Mouse (Mus musculus) neural tube, embryonic 14.5 days (tissue): ENCODE data around the gene Fgfr1op. TPM values are rescaled to one million over a fixed set of nuclear protein-coding genes. Genes with fewer than 3 reads are reported as not detected.

ENCODE experiments used
- ATAC-seq: fragments of 200-750 bp; cut with Nextera tagmentation; 2 replicates; pipeline ENCODE4 v1.8.0; 2017; ENCODE audit warnings: low read depth, mild to moderate bottlenecking, moderate TSS enrichment, moderate library complexity
- H3K27ac ChIP-seq: fragments of 300-500 bp; sonication (generic); 2 replicates; pipeline ENCODE4 v1.5.1; 2014; ENCODE audit warnings: low read depth, mild to moderate bottlenecking, control low read depth, low read length, moderate library complexity, mixed read lengths
- H3K27me3 ChIP-seq: fragments of 300-500 bp; sonication (generic); 2 replicates; pipeline ENCODE4 v1.6.1; 2014; ENCODE audit warnings: low read length; ENCODE audit not compliant: control insufficient read depth, insufficient read depth
- H3K36me3 ChIP-seq: fragments of 300-500 bp; sonication (generic); 2 replicates; pipeline ENCODE4 v1.6.1; 2014; ENCODE audit warnings: low read length, mixed read lengths; ENCODE audit not compliant: control insufficient read depth, insufficient read depth
- H3K4me1 ChIP-seq: fragments of 300-500 bp; sonication (generic); 2 replicates; pipeline ENCODE4 v1.6.1; 2014; ENCODE audit warnings: low read length; ENCODE audit not compliant: control insufficient read depth, insufficient read depth
- H3K4me2 ChIP-seq: fragments of 300-500 bp; sonication (generic); 2 replicates; pipeline ENCODE4 v1.6.1; 2014; ENCODE audit warnings: mild to moderate bottlenecking, low read depth, low read length, control low read depth
- H3K4me3 ChIP-seq: fragments of 300-500 bp; sonication (generic); 2 replicates; pipeline ENCODE4 v1.5.1; 2014; ENCODE audit warnings: low read depth, low read length, control low read depth, mixed read lengths
- H3K9ac ChIP-seq: fragments of 300-500 bp; sonication (generic); replicated peaks from 2 replicates; pipeline ENCODE4 v1.6.1; 2014; ENCODE audit warnings: low read depth, mild to moderate bottlenecking, control low read depth, low read length, mixed read lengths
- H3K9me3 ChIP-seq: fragments of 300-500 bp; sonication (generic); 2 replicates; pipeline ENCODE4 v1.6.1; 2016; ENCODE audit warnings: low read length; ENCODE audit not compliant: control insufficient read depth
- WGBS: fragments of 180-500 bp; shearing (Covaris S2); extraction: QIAGEN DNeasy Blood & Tissue Kit; methylation state at CpG from one replicate; pipeline ENCODE4 v1.1.7; 2014; 5-methylcytosine and 5-hydroxymethylcytosine counted together
- polyA plus RNA-seq: library from polyadenylated mRNA; unstranded; fragments of >200 nt; fragmentation: Nextera tagmentation; extraction: Ambion mirVana; gene quantifications from 2 replicates; pipeline ENCODE4 v1.2.1, GENCODE M21; 2014

The Fgfr1op gene
- polyA plus RNA-seq, 1 experiment from 2014 or later, result 30.9 TPM

- 81% methylated on average over 10 of the region's 10 CpGs for WGBS
- no peaks in the 10 kb centered on the region for H3K36me3 ChIP-seq
- H3K4me2 ChIP-seq, result no peak overlapping the region
- H3K4me1 ChIP-seq, result no peaks in the 10 kb centered on the region
- H3K9me3 ChIP-seq, result no peaks in the 10 kb centered on the region
- no peak overlapping the region for H3K4me3 ChIP-seq
- H3K27ac ChIP-seq, result no peak overlapping the region
- ATAC-seq, result no peak
- no peak overlapping the region for H3K9ac ChIP-seq
- H3K27me3 ChIP-seq, result no peaks in the 10 kb centered on the region
Measured at GRCm38 (mm10) chr17:8210675-8211074, 45.4 kb downstream of the Fgfr1op start.

GRCm38 (mm10) chr17:8211399-8211798 lies 46.1 kb downstream of the Fgfr1op start:
- ATAC-seq, result no peak
- 90% methylated on average over 6 of the region's 6 CpGs for WGBS

GRCm38 (mm10) chr17:8214369-8214768 lies 49.1 kb downstream of the Fgfr1op start:
- no peaks in the 10 kb centered on the region for H3K36me3 ChIP-seq
- H3K9me3 ChIP-seq, result no peaks in the 10 kb centered on the region
- WGBS, result 96% methylated on average over 1 of the region's 1 CpGs
- no peaks in the 10 kb centered on the region for H3K27me3 ChIP-seq
- no peak overlapping the region for H3K9ac ChIP-seq
- no peak overlapping the region for H3K4me3 ChIP-seq
- no peaks in the 10 kb centered on the region for H3K4me1 ChIP-seq
- H3K4me2 ChIP-seq, result no peak overlapping the region
- no peak overlapping the region for H3K27ac ChIP-seq
- ATAC-seq, result no peak

More at GRCm38 (mm10) chr17:8211399-8211798, 46.1 kb downstream of the Fgfr1op start:
- no peaks in the 10 kb centered on the region for H3K4me1 ChIP-seq
- no peak overlapping the region for H3K27ac ChIP-seq
- no peak overlapping the region for H3K9ac ChIP-seq
- H3K4me3 ChIP-seq, result no peak overlapping the region
- no peak overlapping the region for H3K4me2 ChIP-seq
- H3K27me3 ChIP-seq, result no peaks in the 10 kb centered on the region
- H3K36me3 ChIP-seq, result no peaks in the 10 kb centered on the region
- no peaks in the 10 kb centered on the region for H3K9me3 ChIP-seq

GRCm38 (mm10) chr17:8215016-8215745 lies 49.9 kb downstream of the Fgfr1op start:
- no peak for ATAC-seq
- Histone ChIP-seq H3K4me3 (no peak overlapping the region), H3K9me3 (no peaks in the 10 kb centered on the region), H3K4me2 (no peak overlapping the region), H3K4me1 (no peaks in the 10 kb centered on the region), H3K27ac (no peak overlapping the region), H3K36me3 (no peaks in the 10 kb centered on the region), H3K27me3 (no peaks in the 10 kb centered on the region), H3K9ac (no peak overlapping the region)
- WGBS, result 88% methylated on average over 12 of the region's 12 CpGs

DNA sequence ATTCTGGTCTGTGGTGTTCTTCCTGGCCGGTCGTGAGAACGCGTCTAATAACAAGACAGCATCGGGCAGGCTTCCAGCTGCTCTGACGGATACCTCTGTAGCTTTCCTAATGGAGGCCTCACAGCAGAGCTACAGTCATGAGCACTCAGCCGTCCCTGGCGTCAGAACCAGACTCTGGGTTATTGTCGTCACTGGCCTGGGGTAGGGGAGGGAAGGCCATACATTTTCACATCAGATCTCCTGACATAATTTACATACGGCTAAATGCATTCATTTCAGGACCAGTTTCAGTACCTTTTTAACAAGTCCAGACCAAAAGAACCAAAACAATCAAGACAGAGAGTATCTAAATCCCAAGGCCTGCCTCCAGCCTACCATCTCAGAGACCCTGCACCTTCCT lies 57.9 kb downstream of the Fgfr1op start:
- Histone ChIP-seq H3K27ac (no peak overlapping the region), H3K9me3 (no peaks in the 10 kb centered on the region), H3K27me3 (no peaks in the 10 kb centered on the region), H3K36me3 (no peaks in the 10 kb centered on the region), H3K9ac (no peak overlapping the region), H3K4me1 (no peaks in the 10 kb centered on the region), H3K4me2 (no peak overlapping the region), H3K4me3 (no peak overlapping the region)
- 88% methylated on average over 10 of the region's 10 CpGs for WGBS
- no peak for ATAC-seq

- no peak for ATAC-seq
- Histone ChIP-seq H3K4me3 (no peak overlapping the region), H3K36me3 (no peaks in the 10 kb centered on the region), H3K27me3 (no peaks in the 10 kb centered on the region), H3K4me2 (no peak overlapping the region), H3K9ac (no peak overlapping the region), H3K27ac (no peak overlapping the region), H3K4me1 (no peaks in the 10 kb centered on the region), H3K9me3 (no peaks in the 10 kb centered on the region)
- WGBS, result 88% methylated on average over 1 of the region's 1 CpGs
Measured at GRCm38 (mm10) chr17:8224072-8224471, 58.8 kb downstream of the Fgfr1op start.

DNA sequence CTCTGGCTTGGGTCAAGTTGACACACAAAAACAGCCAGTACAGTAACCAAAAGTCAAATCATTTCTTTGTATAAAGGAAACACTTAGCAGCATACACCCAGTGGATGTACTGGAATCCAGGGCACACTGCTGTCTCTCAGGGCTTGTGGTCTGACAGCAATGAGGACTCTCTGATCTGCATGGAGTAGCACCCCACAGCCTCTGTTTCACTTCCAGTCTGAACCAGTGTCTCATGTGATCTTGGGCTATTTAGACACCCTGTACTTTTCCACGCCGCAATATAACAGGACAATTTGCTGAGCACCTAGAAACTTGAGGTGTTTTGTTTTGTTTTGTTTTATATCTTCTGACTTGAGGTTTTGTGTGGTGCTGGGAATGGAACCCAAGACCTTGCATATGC lies 59.9 kb downstream of the Fgfr1op start:
- 95% methylated on average over 2 of the region's 2 CpGs for WGBS
- no peak overlapping the region for H3K9ac ChIP-seq
- H3K4me3 ChIP-seq, result no peak overlapping the region
- H3K4me1 ChIP-seq, result no peaks in the 10 kb centered on the region
- no peak for ATAC-seq
- H3K27me3 ChIP-seq, result no peaks in the 10 kb centered on the region
- no peaks in the 10 kb centered on the region for H3K9me3 ChIP-seq
- no peaks in the 10 kb centered on the region for H3K36me3 ChIP-seq
- no peak overlapping the region for H3K4me2 ChIP-seq
- no peak overlapping the region for H3K27ac ChIP-seq

DNA sequence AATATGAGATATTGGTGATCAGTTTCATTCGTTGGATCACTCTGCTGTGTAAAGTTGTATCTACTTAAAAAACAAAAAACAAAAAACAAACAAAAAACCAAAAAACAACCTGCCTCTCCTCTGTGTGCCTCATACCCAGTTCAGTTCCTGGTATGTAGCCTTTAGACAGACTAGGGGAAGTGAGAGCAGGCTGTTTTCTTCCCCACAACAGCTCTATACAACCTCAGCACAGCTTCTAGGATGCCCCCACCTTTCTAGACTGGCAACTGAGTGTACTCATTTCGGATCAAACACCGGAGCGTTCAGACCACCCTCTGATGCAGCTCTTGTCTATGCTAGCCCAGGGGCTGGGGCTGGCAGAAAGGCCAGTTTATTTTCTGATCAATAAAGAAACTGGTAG lies 60.4 kb downstream of the Fgfr1op start:
- Histone ChIP-seq H3K9ac (no peak overlapping the region), H3K4me3 (no peak overlapping the region), H3K27ac (no peak overlapping the region), H3K9me3 (no peaks in the 10 kb centered on the region), H3K4me1 (no peaks in the 10 kb centered on the region), H3K27me3 (no peaks in the 10 kb centered on the region), H3K4me2 (no peak overlapping the region), H3K36me3 (no peaks in the 10 kb centered on the region)
- no peak for ATAC-seq
- WGBS, result 75% methylated on average over 4 of the region's 4 CpGs

DNA sequence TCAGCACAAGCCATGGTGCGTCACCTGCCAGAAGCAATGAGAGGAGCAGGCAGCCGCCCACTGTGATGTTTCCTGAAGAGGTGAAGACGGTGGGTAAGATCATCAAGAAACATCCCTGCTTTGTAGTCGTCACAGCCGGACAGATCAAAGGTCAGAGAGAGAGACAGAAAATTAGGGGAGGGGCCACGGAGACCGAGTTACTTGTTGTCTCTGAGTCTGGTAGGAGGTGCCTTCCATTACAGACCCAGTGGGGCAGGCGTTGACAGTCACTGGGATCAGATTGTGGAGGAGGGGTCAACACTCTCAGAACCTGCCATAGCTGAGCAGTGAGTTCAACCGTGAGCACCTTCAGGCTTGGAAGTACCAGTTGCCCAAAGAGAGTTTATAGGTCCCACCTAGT lies 63.3 kb downstream of the Fgfr1op start:
- no peak overlapping the region for H3K4me2 ChIP-seq
- 40% methylated on average over 9 of the region's 9 CpGs for WGBS
- H3K27ac ChIP-seq, result no peak overlapping the region
- no peak for ATAC-seq
- H3K4me3 ChIP-seq, result no peak overlapping the region
- no peaks in the 10 kb centered on the region for H3K4me1 ChIP-seq
- H3K27me3 ChIP-seq, result no peaks in the 10 kb centered on the region
- no peaks in the 10 kb centered on the region for H3K9me3 ChIP-seq
- H3K9ac ChIP-seq, result no peak overlapping the region
- H3K36me3 ChIP-seq, result no peaks in the 10 kb centered on the region
